Mouse (Mus musculus): ENCODE results near the gene Nol10.

DNA sequence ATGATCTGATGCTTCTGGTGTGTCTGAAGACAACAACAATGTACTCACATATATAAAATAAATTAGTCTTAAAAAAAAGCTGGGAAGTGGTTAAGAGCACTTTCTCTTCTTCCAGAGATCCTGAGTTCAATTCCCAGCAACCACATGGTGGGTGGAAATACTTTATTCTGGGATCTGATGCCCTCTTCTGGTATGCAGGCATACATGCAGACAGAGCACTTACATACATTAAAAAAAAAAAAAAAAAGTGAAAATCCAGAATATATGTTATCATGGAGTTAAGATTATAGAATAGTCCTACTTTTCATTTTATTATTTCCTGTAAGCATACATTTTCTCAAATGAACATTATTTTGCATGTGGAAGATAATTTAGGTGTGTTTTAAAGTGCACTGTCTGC is 1.8 kb downstream of the Nol10 start:
- TF ChIP-seq CTCF (IDR thresholded peaks at IDR 0.05; ENCODE audit: borderline replicate concordance, control insufficient read depth, extremely low read depth, insufficient read depth, low read length, poor library complexity) (no peak), POLR2A (IDR thresholded peaks at IDR 0.05; ENCODE audit: control insufficient read depth, extremely low read depth, insufficient read depth, low read length, poor library complexity) (no peak)
